Mouse (Mus musculus) liver, embryonic 14.5 days (tissue): ENCODE results near the gene Cacna1d.

Experiments
- CTCF ChIP-seq: IDR thresholded peaks from 2 replicates; pipeline ENCODE4 v1.5.1; 2016; ENCODE audit warnings: antibody characterized with exemption, low read depth, control low read depth
- EP300 ChIP-seq: IDR thresholded peaks from 2 replicates; pipeline ENCODE4 v1.6.1; 2016; ENCODE audit warnings: antibody characterized with exemption, low read depth

DNA sequence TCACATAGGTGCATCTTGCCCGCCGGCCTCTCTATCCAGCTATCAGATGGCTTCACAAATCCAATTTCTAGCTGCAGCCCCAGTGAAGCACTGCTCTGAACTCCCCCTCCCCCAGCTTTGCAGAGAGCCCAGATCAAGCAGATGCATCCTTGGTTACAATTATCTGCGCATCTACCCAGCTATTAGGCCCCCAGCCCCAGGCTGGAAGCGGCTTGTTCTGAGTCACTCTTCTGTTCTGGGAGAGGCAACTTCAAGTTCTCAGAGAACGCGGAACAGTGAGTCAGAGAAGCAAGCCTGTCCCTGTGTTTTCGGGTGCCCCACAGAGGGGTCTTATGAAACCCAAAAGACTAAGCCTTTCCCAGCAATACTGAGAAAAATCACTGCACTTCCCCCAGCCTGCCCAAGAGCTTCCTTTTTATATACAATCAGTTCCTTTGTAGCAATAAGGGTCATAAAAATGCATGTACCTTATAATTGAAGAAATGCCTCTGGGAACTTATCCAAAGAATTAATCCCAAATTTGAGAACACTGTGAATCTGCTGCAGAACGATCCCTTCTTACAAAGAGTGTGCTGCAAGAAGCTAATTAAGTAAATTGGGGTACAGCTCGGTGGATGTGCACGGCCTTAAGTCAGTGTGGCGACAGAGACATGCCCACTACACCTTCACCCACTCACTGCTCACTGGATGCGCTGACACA, 235.4 kb downstream of the Cacna1d start:
- TF ChIP-seq CTCF (no peak), EP300 (no peak)
